In genomic region chr15:62812026-62812425, GRCm38 (mm10) we compare ENCODE assay signal across 15 mouse cellular contexts.
DNase-seq lines count a peak whose midpoint lies in the region; ATAC-seq lines count a peak whose summit lies in the region.
"Had no signal": no experiment of that assay in that cellular context is flagged by ENCODE, and none has a peak within 500 bp of the region (broad histone marks: within the 10 kb centered on the region; RNA-seq: fewer than 3 reads in every experiment).

No protein-coding gene starts in this region.

- ATAC-seq in intestine, embryonic 15.5 days: no peak

- 66% methylated on average over 2 of the region's 2 CpGs for WGBS in intestine, embryonic 15.5 days

- no peak overlapping the region for H3K4me3 ChIP-seq in intestine, embryonic 15.5 days (replicated peaks)
- H3K4me3 ChIP-seq: embryonic facial prominence, embryonic 13.5 days; lung, embryonic 15.5 days; myocyte had no signal

- H3K9ac ChIP-seq in intestine, embryonic 15.5 days: no peak overlapping the region
- H3K9ac ChIP-seq: embryonic facial prominence, embryonic 13.5 days; lung, embryonic 15.5 days had no signal

- peak; percentile 55 to 72 for DNase-seq in cerebellum, postnatal 10 days
- no peak for DNase-seq in cerebellum, postnatal 25 days
- DNase-seq in left cerebral cortex, postnatal 14 days (ENCODE audit: low spot score in 2 of 2): peak; percentile 6
- no peak for DNase-seq in left cerebral cortex, adult 11 months (ENCODE audit: low spot score)
- DNase-seq in brain, embryonic 18.5 days (ENCODE audit: low read depth, low spot score): peak; percentile 39
- peak; percentile 16 for DNase-seq in layer of hippocampus, adult 9-10 months (ENCODE audit: low spot score)
- DNase-seq in adrenal gland, postnatal 14 days: no peak
- DNase-seq: cerebellum, adult 9-11 months; kidney, postnatal 10 days had no signal

- no peaks in the 10 kb centered on the region for H3K4me1 ChIP-seq in intestine, embryonic 15.5 days (replicated peaks)
- H3K4me1 ChIP-seq: embryonic facial prominence, embryonic 13.5 days; lung, embryonic 15.5 days had no signal

- H3K27ac ChIP-seq in intestine, embryonic 15.5 days: no peak overlapping the region
- H3K27ac ChIP-seq: embryonic facial prominence, embryonic 13.5 days; lung, embryonic 15.5 days had no signal

- H3K36me3 ChIP-seq in intestine, embryonic 15.5 days: no peaks in the 10 kb centered on the region
- H3K36me3 ChIP-seq: embryonic facial prominence, embryonic 13.5 days; lung, embryonic 15.5 days had no signal

- no peaks in the 10 kb centered on the region for H3K27me3 ChIP-seq in intestine, embryonic 15.5 days (replicated peaks)
- H3K27me3 ChIP-seq: CH12.LX; embryonic facial prominence, embryonic 13.5 days; lung, embryonic 15.5 days had no signal

- H3K4me2 ChIP-seq in intestine, embryonic 15.5 days (replicated peaks): no peak overlapping the region
- H3K4me2 ChIP-seq: embryonic facial prominence, embryonic 13.5 days; liver, embryonic 11.5 days; lung, embryonic 15.5 days had no signal

- H3K9me3 ChIP-seq in intestine, embryonic 15.5 days: no peaks in the 10 kb centered on the region
- H3K9me3 ChIP-seq: embryonic facial prominence, embryonic 13.5 days; lung, embryonic 15.5 days had no signal

- intact Hi-C loops in left cerebral cortex, postnatal 14 days (cut with DNase I): no loop called here

Comparison
In these comparisons a context has a peak if more than half of its experiments do, and no peak if none do; other contexts are left out.
1. DNase-seq: peak in cerebellum, postnatal 10 days (2 of 2), left cerebral cortex, postnatal 14 days (2 of 2), brain, embryonic 18.5 days (single experiment) and layer of hippocampus, adult 9-10 months (single experiment); none in cerebellum, postnatal 25 days (0 of 2), left cerebral cortex, adult 11 months (single experiment) and adrenal gland, postnatal 14 days (single experiment).